Mouse (Mus musculus) E14TG2a.4 (cell line): Measurements from ENCODE around the gene Flna.

Experiments used
- CTCF ChIP-seq: conservative IDR thresholded peaks from 2 replicates; pipeline ENCODE4 v1.5.1; 2014; ENCODE audit warnings: low read length
- NANOG ChIP-seq: IDR thresholded peaks from 2 replicates; pipeline ENCODE4 v1.6.1; 2014; ENCODE audit warnings: borderline replicate concordance, low read length, mixed read lengths
- POU5F1 ChIP-seq: IDR thresholded peaks from 2 replicates; pipeline ENCODE4 v1.6.1; 2014; ENCODE audit warnings: low read length, borderline replicate concordance

GRCm38 (mm10) chrX:74270062-74270901 lies 20.7 kb upstream of the Flna start, which contains the start of gene Rpl10:
- TF ChIP-seq CTCF (no peak), POU5F1 (no peak), NANOG (no peak)
